Mouse (Mus musculus) limb, embryonic 11.5 days (tissue): ENCODE measurements around the gene Ttll12. TPM values are rescaled to one million over a fixed set of nuclear protein-coding genes. Genes with fewer than 3 reads are reported as not detected.

Source experiments
- ATAC-seq: fragments of 200-750 bp; cut with Nextera tagmentation; 2 replicates; pipeline ENCODE4 v1.8.0; 2017; ENCODE audit warnings: low read depth; ENCODE audit not compliant: insufficient number of reproducible peaks, low FRiP score, low TSS enrichment
- DNase-seq: peaks from one replicate; pipeline ENCODE4 v3.0.0-alpha.2; 2015; ENCODE audit warnings: low spot score
- H3K27ac ChIP-seq: fragments of 300-500 bp; sonication (generic); replicated peaks from 2 replicates; pipeline ENCODE4 v1.5.1; 2014; ENCODE audit warnings: low read depth, mild to moderate bottlenecking, low read length
- H3K27me3 ChIP-seq: fragments of 300-500 bp; sonication (generic); 2 replicates; pipeline ENCODE4 v1.6.1; 2014; ENCODE audit warnings: mild to moderate bottlenecking, low read length, mixed read lengths; ENCODE audit not compliant: control insufficient read depth, insufficient read depth
- H3K36me3 ChIP-seq: fragments of 300-500 bp; sonication (generic); 2 replicates; pipeline ENCODE4 v1.6.1; 2014; ENCODE audit warnings: mild to moderate bottlenecking, low read length, moderate library complexity, mixed read lengths; ENCODE audit not compliant: control insufficient read depth, insufficient read depth
- H3K4me1 ChIP-seq: fragments of 300-500 bp; sonication (generic); 2 replicates; pipeline ENCODE4 v1.6.1; 2014; ENCODE audit warnings: low read length, mixed read lengths; ENCODE audit not compliant: control insufficient read depth, insufficient read depth
- H3K4me2 ChIP-seq: fragments of 300-500 bp; sonication (generic); 2 replicates; pipeline ENCODE4 v1.6.1; 2014; ENCODE audit warnings: low read depth, mild to moderate bottlenecking, moderate library complexity; ENCODE audit not compliant: severe bottlenecking
- H3K4me3 ChIP-seq: fragments of 300-500 bp; sonication (generic); 2 replicates; pipeline ENCODE4 v1.5.1; 2014; ENCODE audit warnings: low read depth, low read length
- H3K9ac ChIP-seq: fragments of 300-500 bp; sonication (generic); 2 replicates; pipeline ENCODE4 v1.6.1; 2014; ENCODE audit warnings: mild to moderate bottlenecking, low read length
- H3K9me3 ChIP-seq: fragments of 300-500 bp; sonication (generic); 2 replicates; pipeline ENCODE4 v1.6.1; 2016; ENCODE audit warnings: low read length; ENCODE audit not compliant: control insufficient read depth
- WGBS: fragments of 180-500 bp; shearing (Covaris S2); extraction: QIAGEN DNeasy Blood & Tissue Kit; methylation state at CpG from one replicate; pipeline ENCODE4 v1.1.7; 2014; 5-methylcytosine and 5-hydroxymethylcytosine counted together
- polyA plus RNA-seq: library from polyadenylated mRNA; unstranded; fragments of >200 nt; fragmentation: Nextera tagmentation; extraction: Ambion mirVana; gene quantifications from 2 replicates; pipeline ENCODE4 v1.2.1, GENCODE M21; 2014

The Ttll12 gene
- polyA plus RNA-seq, 1 experiment from 2014 or later: 59.1 TPM

GRCm38 (mm10) chr15:83573606-83574005 is 21.4 kb downstream of the Ttll12 start:
- no peaks in the 10 kb centered on the region for H3K9me3 ChIP-seq
- H3K4me2 ChIP-seq: no peak overlapping the region
- H3K9ac ChIP-seq: no peak overlapping the region
- H3K27ac ChIP-seq: no peak overlapping the region
- peaks cover 8% of the 10 kb centered on the region; the same call in 1 of the 2 replicates for H3K36me3 ChIP-seq
- 96% methylated on average over 12 of the region's 12 CpGs for WGBS
- no peaks in the 10 kb centered on the region for H3K4me1 ChIP-seq
- no peaks in the 10 kb centered on the region for H3K27me3 ChIP-seq
- H3K4me3 ChIP-seq: no peak overlapping the region
- ATAC-seq (no peak), DNase-seq (no peak)

GRCm38 (mm10) chr15:83572132-83572531 is 22.8 kb downstream of the Ttll12 start:
- 84% methylated on average over 4 of the region's 4 CpGs for WGBS
- H3K9ac ChIP-seq: no peak overlapping the region

GRCm38 (mm10) chr15:83571636-83572035 is 23.3 kb downstream of the Ttll12 start:
- H3K36me3 ChIP-seq: peaks cover 8% of the 10 kb centered on the region; the same call in 1 of the 2 replicates
- WGBS: 84% methylated on average over 5 of the region's 5 CpGs
- no peak for ATAC-seq

More at GRCm38 (mm10) chr15:83572132-83572531, 22.8 kb downstream of the Ttll12 start:
- Histone ChIP-seq H3K27ac (no peak overlapping the region), H3K36me3 (peaks cover 8% of the 10 kb centered on the region; the same call in 1 of the 2 replicates), H3K9me3 (no peaks in the 10 kb centered on the region), H3K4me2 (no peak overlapping the region), H3K4me1 (no peaks in the 10 kb centered on the region), H3K4me3 (no peak overlapping the region), H3K27me3 (no peaks in the 10 kb centered on the region)
- DNase-seq: no peak
- ATAC-seq: no peak

GRCm38 (mm10) chr15:83570641-83571040 is 24.3 kb downstream of the Ttll12 start:
- ATAC-seq (no peak), DNase-seq (no peak)
- H3K36me3 ChIP-seq: peaks cover 5% of the 10 kb centered on the region; the same call in 1 of the 2 replicates
- H3K4me3 ChIP-seq: no peak overlapping the region
- no peak overlapping the region for H3K4me2 ChIP-seq
- no peak overlapping the region for H3K9ac ChIP-seq
- H3K27me3 ChIP-seq: no peaks in the 10 kb centered on the region
- 65% methylated on average over 2 of the region's 2 CpGs for WGBS
- H3K4me1 ChIP-seq: no peaks in the 10 kb centered on the region
- H3K27ac ChIP-seq: no peak overlapping the region
- no peaks in the 10 kb centered on the region for H3K9me3 ChIP-seq

More at GRCm38 (mm10) chr15:83571636-83572035, 23.3 kb downstream of the Ttll12 start:
- DNase-seq: no peak
- Histone ChIP-seq H3K27ac (no peak overlapping the region), H3K9ac (no peak overlapping the region), H3K4me2 (no peak overlapping the region), H3K4me1 (no peaks in the 10 kb centered on the region), H3K9me3 (no peaks in the 10 kb centered on the region), H3K4me3 (no peak overlapping the region), H3K27me3 (no peaks in the 10 kb centered on the region)

GRCm38 (mm10) chr15:83569682-83570081 is 25.3 kb downstream of the Ttll12 start:
- no peaks in the 10 kb centered on the region for H3K9me3 ChIP-seq
- H3K4me2 ChIP-seq: no peak overlapping the region
- H3K4me1 ChIP-seq: no peaks in the 10 kb centered on the region
- no peak overlapping the region for H3K9ac ChIP-seq
- DNase-seq (no peak), ATAC-seq (no peak)
- no peak overlapping the region for H3K27ac ChIP-seq
- WGBS: 54% methylated on average over 11 of the region's 11 CpGs
- H3K4me3 ChIP-seq: no peak overlapping the region
- no peaks in the 10 kb centered on the region for H3K27me3 ChIP-seq
- peaks cover 4% of the 10 kb centered on the region; the same call in 1 of the 2 replicates for H3K36me3 ChIP-seq

- Histone ChIP-seq H3K4me2 (no peak overlapping the region), H3K27ac (no peak overlapping the region), H3K27me3 (no peaks in the 10 kb centered on the region), H3K36me3 (no peaks in the 10 kb centered on the region), H3K9ac (no peak overlapping the region), H3K9me3 (no peaks in the 10 kb centered on the region), H3K4me3 (no peak overlapping the region), H3K4me1 (peaks cover 6% of the 10 kb centered on the region; the same call in 1 of the 2 replicates)
- no peak for DNase-seq
- WGBS: 93% methylated on average over 5 of the region's 5 CpGs
- no peak for ATAC-seq
These were observed 26.4 kb downstream of the Ttll12 start for GRCm38 (mm10) chr15:83568544-83568943.

GRCm38 (mm10) chr15:83567728-83568127 is 27.2 kb downstream of the Ttll12 start:
- no peaks in the 10 kb centered on the region for H3K36me3 ChIP-seq
- H3K9me3 ChIP-seq: no peaks in the 10 kb centered on the region
- no peak overlapping the region for H3K4me2 ChIP-seq
- DNase-seq (no peak), ATAC-seq (no peak)
- no peak overlapping the region for H3K9ac ChIP-seq
- 90% methylated on average over 3 of the region's 3 CpGs for WGBS
- H3K27ac ChIP-seq: no peak overlapping the region
- no peak overlapping the region for H3K4me3 ChIP-seq
- no peaks in the 10 kb centered on the region for H3K27me3 ChIP-seq
- peaks cover 14% of the 10 kb centered on the region for H3K4me1 ChIP-seq

- no peak for DNase-seq
- no peak for ATAC-seq
- no peaks in the 10 kb centered on the region for H3K36me3 ChIP-seq
- no peak overlapping the region for H3K27ac ChIP-seq
- H3K4me3 ChIP-seq: no peak overlapping the region
- 69% methylated on average over 5 of the region's 5 CpGs for WGBS
- peaks cover 14% of the 10 kb centered on the region for H3K4me1 ChIP-seq
- H3K4me2 ChIP-seq: no peak overlapping the region
- H3K27me3 ChIP-seq: no peaks in the 10 kb centered on the region
- H3K9ac ChIP-seq: no peak overlapping the region
- H3K9me3 ChIP-seq: no peaks in the 10 kb centered on the region
These were observed 29.0 kb downstream of the Ttll12 start for GRCm38 (mm10) chr15:83566006-83566405.

GRCm38 (mm10) chr15:83565434-83565833 is 29.5 kb downstream of the Ttll12 start:
- Histone ChIP-seq H3K36me3 (no peaks in the 10 kb centered on the region), H3K9me3 (no peaks in the 10 kb centered on the region), H3K4me3 (no peak overlapping the region), H3K9ac (no peak overlapping the region), H3K27me3 (no peaks in the 10 kb centered on the region), H3K27ac (no peak overlapping the region), H3K4me2 (no peak overlapping the region), H3K4me1 (peaks cover 14% of the 10 kb centered on the region)
- ATAC-seq (no peak), DNase-seq (no peak)
- WGBS: 89% methylated on average over 3 of the region's 3 CpGs
